Mouse (Mus musculus) MN1 (cell line): ENCODE data around the gene Gpr153.

Experiments
- DNase-seq: peaks from one replicate; pipeline ENCODE4 v3.0.0-alpha.2; 2016; ENCODE audit warnings: low spot score

The Gpr153 gene

GRCm38 (mm10) chr4:152317631-152318033 lies 43.6 kb downstream of the Gpr153 start:
- DNase-seq = no peak

- peak; percentile 86 for DNase-seq
Measured at GRCm38 (mm10) chr4:152318517-152319234, 44.6 kb downstream of the Gpr153 start, which contains the start of gene Rnf207. Rnf207 (minus strand) TSS chr4:152318993.

DNA sequence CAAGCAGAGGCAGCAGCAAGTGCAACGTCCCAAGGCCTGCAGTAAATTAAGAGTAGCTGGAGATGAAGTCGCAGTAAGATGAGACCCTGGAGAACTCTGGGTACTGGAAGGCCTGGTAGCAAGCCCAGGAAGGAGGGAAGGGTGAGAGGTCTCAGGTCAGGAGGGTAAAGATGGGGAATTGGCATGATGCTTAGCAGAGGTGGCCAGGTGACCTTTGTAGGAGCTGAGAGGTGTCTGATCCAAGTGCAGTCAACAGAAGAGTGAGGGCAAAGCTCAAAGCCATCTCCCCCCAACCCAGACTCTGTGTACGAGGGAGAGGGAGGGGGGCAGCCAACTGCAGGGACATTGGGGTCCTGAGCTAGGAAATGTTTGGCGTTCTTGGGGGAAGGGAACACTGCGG lies 47.4 kb downstream of the Gpr153 start:
- DNase-seq = no peak

- no peak for DNase-seq
Measured at GRCm38 (mm10) chr4:152324641-152325562, 50.9 kb downstream of the Gpr153 start.

DNA sequence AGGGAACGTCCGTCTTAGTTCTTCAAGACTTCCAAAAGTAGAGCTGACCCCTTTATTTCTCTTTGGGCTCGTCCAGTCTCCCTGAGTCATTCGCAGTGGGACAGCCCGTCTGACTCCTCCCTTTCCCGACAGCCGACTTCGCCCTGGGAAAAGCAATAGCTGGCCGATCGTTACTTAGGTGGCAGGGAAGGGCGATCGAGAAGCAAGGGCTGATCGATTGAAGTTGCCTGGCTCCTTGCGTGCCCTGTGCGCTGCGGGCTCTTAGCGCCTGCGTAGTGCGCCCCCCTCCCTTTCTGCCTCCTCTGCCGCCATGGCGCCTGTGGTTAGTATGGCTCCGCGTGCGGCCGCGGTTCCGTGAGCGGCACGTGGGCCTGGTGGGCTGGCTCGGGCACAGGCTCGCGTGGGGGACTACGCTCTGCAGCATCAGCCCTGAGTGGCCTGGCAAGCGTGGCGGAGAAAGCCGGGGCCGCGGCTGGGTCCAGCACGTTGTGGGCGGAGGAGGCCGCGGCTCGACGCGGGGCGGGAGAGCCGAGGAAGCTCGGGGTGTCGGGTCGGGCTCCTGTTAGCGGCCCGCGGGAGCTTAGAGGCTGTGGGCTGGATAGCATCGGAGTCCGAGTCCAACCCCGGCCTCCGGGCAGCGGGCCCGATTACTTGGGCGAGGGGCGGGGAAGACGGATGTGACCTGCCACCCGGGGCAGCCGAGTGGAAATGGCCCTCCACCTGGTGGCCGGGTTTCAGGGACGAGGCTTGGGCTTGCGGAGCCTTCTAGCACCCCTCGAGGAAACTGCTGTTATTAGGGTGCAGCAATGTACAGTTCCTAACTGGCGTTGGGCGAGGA lies 51.8 kb downstream of the Gpr153 start, which contains the start of gene Rpl22:
Gene Rpl22 (plus strand): TSS at position 169 of the 838 bp plus-strand sequence.
- peak; percentile 98 for DNase-seq

GRCm38 (mm10) chr4:152326543-152326942 lies 52.5 kb downstream of the Gpr153 start:
- DNase-seq = no peak

DNA sequence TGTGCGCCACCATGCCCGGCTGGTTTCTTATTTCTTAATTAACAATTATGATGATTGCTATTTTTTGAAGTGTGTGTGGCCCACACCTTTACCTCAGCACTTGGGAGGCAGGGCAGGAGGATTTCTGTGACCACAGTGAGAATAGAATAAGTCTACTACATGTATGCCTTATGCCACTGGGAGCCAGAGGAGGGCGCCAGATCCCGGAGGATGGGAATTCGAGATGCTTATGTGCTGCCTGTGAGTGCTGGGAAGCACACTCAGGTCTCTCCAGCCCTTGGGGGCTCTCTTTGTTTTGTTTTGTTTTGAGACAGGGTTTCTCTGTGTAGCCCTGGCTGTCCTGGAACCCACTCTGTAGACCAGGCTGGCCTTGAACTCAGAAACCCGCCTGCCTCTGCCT lies 54.7 kb downstream of the Gpr153 start:
- DNase-seq = peak; percentile 69

GRCm38 (mm10) chr4:152332952-152333351 lies 58.9 kb downstream of the Gpr153 start:
- DNase-seq = peak; percentile 87

- DNase-seq = no peak
Measured at GRCm38 (mm10) chr4:152333587-152333986, 59.6 kb downstream of the Gpr153 start.
